Mouse (Mus musculus): ENCODE measurements around the gene Celsr3. TPM values are rescaled to one million over a fixed set of nuclear protein-coding genes. Genes with fewer than 3 reads are reported as not detected.

Celsr3 gene
- total RNA-seq, 2 experiments from 2014 or later, result 65.1 to 75.0 TPM

DNA sequence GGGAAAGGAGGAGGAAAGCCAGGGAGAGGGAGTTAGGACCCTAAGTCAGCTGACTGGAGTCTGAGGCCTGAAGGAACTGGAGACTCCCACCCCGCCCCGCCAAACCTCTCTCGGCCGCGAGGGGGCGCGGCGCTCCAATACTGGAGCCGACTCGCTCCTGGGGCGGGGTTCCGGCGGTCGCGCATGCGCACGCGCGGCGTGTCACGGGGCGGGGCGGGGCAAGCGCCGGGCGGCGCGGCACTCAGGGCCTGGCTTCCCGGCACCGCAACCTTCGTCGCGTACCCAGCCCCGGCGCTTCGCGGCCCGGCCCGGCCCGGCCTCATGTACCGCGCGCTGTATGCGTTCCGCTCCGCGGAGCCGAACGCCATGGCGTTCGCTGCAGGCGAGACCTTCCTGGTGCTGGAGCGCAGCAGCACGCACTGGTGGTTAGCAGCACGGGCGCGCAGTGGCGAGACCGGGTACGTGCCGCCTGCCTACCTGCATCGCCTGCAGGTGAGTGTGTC is 17.9 kb upstream of the Celsr3 start, which contains the start of gene Nckipsd:
TSS of gene Nckipsd (plus strand) at position 206 of the 503 bp plus-strand sequence.
- intact Hi-C loops (cut with DNase I), result no loop called here
- DNase-seq (ENCODE audit: extremely low spot score in 1 of 2, low spot score in 2 of 2), result peak; percentile 94 to 98
- H3K27ac ChIP-seq, result peak within 1 kb of the TSS; percentile 89

GRCm38 (mm10) chr9:108809188-108809587 is 16.9 kb upstream of the Celsr3 start:
- intact Hi-C loops (cut with DNase I), result no loop called here
- H3K27ac ChIP-seq, result peak overlapping the region; percentile 89
- TF ChIP-seq CTCF (IDR thresholded peaks at IDR 0.05), result no peak
- no peak for DNase-seq (ENCODE audit: extremely low spot score in 1 of 2, low spot score in 2 of 2)
- H3K4me3 ChIP-seq, result peak overlapping the region; percentile 99

More for the DNA sequence above, 17.9 kb upstream of the Celsr3 start, which contains the start of gene Nckipsd:
- TF ChIP-seq CTCF (IDR thresholded peaks at IDR 0.05), result peak; percentile 94
- H3K4me3 ChIP-seq, result peak within 1 kb of the TSS; percentile 99

DNA sequence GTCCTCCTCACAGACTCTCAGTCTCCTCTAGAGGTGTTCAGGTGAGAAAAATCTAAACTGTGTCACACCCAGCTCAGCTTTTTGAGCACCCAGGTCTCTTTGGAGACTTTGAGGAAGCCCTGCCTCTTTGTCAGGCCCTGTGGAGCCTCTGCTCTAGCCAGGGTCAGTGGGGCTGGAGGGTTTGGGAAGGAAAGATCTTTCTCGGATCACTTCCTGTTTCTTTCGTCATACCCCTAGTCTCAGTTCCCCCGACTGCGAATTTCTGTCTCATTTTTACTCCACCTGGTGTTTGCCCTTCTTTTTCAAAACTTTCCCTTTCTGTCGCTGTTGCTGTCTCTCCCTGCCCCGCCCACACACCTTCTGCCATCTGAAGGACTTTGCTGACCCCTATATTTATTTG is 16.4 kb upstream of the Celsr3 start:
- H3K27ac ChIP-seq, result peak overlapping the region; percentile 4; the same call in 1 of the 2 replicates
- no peak for DNase-seq (ENCODE audit: extremely low spot score in 1 of 2, low spot score in 2 of 2)
- TF ChIP-seq CTCF (IDR thresholded peaks at IDR 0.05), result no peak
- intact Hi-C loops (cut with DNase I), result no loop called here
- H3K4me3 ChIP-seq, result peak overlapping the region; percentile 99

- intact Hi-C loops (cut with DNase I), result no loop called here
- DNase-seq (ENCODE audit: extremely low spot score in 1 of 2, low spot score in 2 of 2), result no peak
- TF ChIP-seq CTCF (IDR thresholded peaks at IDR 0.05), result no peak
- Histone ChIP-seq H3K4me3 (no peak overlapping the region), H3K27ac (no peak overlapping the region)
These were observed 15.6 kb upstream of the Celsr3 start for GRCm38 (mm10) chr9:108810516-108810915.

DNA sequence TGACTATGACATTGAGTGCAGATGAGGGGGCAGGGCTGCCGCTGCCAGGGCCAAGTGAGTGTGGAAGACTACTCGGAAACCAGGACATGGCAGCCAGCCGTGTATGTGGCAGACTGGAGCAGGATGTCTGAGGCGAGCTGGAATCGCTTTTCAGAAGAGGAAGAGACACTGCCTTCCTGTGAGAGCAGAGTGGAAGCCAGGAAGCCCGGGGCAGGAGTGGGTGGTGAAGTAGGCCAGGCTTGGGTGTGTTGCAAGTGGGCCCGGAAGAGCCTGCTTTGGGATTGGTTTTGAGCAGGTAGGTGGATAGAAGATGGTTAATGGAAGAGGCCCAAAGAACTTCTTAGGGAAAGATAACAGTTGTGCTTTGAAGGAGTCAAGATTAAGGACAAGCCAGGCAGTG is 10.6 kb upstream of the Celsr3 start:
- intact Hi-C loops (cut with DNase I), result no loop called here
- no peak for TF ChIP-seq CTCF (IDR thresholded peaks at IDR 0.05)
- Histone ChIP-seq H3K27ac (no peak overlapping the region), H3K4me3 (no peak overlapping the region)
- DNase-seq (ENCODE audit: extremely low spot score in 1 of 2, low spot score in 2 of 2), result no peak

GRCm38 (mm10) chr9:108819495-108819894 is 6.6 kb upstream of the Celsr3 start:
- peak; percentile 76 for TF ChIP-seq CTCF (IDR thresholded peaks at IDR 0.05)
- H3K4me3 ChIP-seq, result no peak overlapping the region
- peak in 1 of 2 experiments; percentile 59 for DNase-seq (ENCODE audit: extremely low spot score in 1 of 2, low spot score in 2 of 2)
- intact Hi-C loops (cut with DNase I), result loop anchor here (1.0 kb wide), 1 partner anchor 66 kb away; no protein-coding TSS in a partner anchor
- no peak overlapping the region for H3K27ac ChIP-seq

DNA sequence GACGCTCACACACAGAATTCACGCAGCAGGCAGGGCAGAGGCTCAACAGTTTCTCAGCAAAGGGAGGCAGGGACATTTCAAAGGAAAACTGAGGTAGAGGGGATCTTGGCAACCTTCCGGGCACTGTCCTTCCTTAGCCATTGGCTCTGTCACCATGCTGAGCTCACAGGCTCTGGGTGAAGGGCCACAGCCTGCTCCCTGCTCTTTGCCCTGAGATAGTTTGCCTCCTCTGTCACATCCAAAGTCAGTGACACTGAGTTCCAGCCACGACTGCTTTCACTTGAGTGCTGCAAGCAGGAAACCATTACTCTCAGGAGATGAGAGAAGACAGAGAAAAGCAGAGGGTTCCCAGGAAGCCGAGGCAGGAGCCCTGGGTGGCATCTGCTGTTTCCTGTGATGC is 6.0 kb upstream of the Celsr3 start:
- no peak for TF ChIP-seq CTCF (IDR thresholded peaks at IDR 0.05)
- intact Hi-C loops (cut with DNase I), result no loop called here
- H3K4me3 ChIP-seq, result no peak overlapping the region
- no peak overlapping the region for H3K27ac ChIP-seq
- DNase-seq (ENCODE audit: extremely low spot score in 1 of 2, low spot score in 2 of 2), result no peak

DNA sequence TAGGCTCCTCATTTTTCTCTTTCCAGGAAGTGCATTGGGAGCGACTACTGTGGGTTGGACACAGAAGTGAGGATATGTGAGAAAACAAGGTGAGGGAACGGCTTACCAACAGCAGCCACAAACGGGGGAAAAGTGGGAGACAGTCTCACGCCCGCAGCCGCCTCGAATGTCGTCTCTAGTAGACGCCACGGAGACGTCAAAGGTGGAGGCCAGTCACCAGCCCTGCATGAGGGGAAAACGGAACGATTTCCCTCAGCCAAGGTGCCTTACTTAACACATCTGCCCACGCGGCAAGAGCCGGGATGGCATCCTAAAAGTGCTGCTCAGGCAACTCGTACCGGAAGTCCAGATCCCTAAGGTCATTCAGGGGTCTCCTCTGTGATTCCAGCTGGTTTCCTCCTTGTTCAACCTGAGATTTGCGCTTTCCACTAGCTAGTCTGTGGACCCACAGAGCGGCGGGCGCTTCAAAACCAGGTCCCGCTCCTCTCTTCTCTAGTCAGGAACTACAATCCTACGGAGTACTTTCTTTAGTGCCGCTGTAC is 1.9 kb upstream of the Celsr3 start:
- no peak; the same call in 1 of the 2 replicates for TF ChIP-seq CTCF (IDR thresholded peaks at IDR 0.05)

GRCm38 (mm10) chr9:108824755-108825413 is 1.2 kb upstream of the Celsr3 start:
- DNase-seq (ENCODE audit: extremely low spot score in 1 of 2, low spot score in 2 of 2), result peak; percentile 82
- Histone ChIP-seq H3K27ac (peak overlapping the region; percentile 82), H3K4me3 (peak overlapping the region; percentile 62)
- TF ChIP-seq CTCF (IDR thresholded peaks at IDR 0.05), result no peak
- intact Hi-C loops (cut with DNase I), result no loop called here

More for the DNA sequence above, 1.9 kb upstream of the Celsr3 start:
- Histone ChIP-seq H3K4me3 (peak overlapping the region; percentile 62), H3K27ac (peak overlapping the region; percentile 82)
- intact Hi-C loops (cut with DNase I), result no loop called here
- DNase-seq (ENCODE audit: extremely low spot score in 1 of 2, low spot score in 2 of 2), result peak in 1 of 2 experiments; percentile 32

DNA sequence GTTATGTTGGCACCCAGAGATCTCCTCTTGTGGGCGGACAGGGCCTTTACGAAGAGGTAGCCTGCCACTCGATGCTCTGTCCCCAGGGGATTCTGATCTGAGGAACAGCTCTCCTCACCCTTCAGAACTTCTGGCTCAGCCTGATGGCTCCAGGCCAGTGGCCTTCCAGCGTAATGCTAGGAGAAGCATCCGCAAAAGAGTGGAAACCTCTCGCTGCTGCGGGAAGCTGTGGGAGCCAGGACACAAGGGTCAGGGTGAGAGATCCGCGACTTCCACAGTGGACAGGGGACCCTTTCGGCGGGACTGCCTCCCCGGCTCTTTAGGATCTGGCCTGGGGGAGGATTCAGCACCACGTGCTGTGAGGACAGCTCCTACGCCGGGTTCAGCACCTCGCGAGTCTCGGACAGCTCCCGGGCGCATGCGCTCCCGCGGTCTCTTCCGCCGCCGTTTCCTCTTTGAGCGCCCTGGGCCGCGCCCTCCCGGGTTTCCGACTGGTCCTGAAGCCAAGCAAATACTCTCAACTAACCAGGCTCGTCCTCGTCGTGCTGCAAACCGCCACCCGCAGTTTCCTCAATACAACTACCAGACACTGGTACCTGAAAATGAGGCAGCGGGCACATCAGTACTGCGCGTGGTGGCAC is 700 bp downstream of the Celsr3 start:
- intact Hi-C loops (cut with DNase I), result no loop called here
- TF ChIP-seq CTCF (IDR thresholded peaks at IDR 0.05), result no peak
- DNase-seq (ENCODE audit: extremely low spot score in 1 of 2, low spot score in 2 of 2), result peak; percentile 69 to 74
- peak overlapping the region; percentile 82 for H3K27ac ChIP-seq
- peak overlapping the region; percentile 62 for H3K4me3 ChIP-seq

- Histone ChIP-seq H3K27ac (no peak overlapping the region), H3K4me3 (peak overlapping the region; percentile 62)
- TF ChIP-seq CTCF (IDR thresholded peaks at IDR 0.05), result no peak; the same call in 1 of the 2 replicates
- DNase-seq (ENCODE audit: extremely low spot score in 1 of 2, low spot score in 2 of 2), result no peak
- intact Hi-C loops (cut with DNase I), result no loop called here
These were observed 1.3 kb downstream of the Celsr3 start for GRCm38 (mm10) chr9:108827454-108827853.

DNA sequence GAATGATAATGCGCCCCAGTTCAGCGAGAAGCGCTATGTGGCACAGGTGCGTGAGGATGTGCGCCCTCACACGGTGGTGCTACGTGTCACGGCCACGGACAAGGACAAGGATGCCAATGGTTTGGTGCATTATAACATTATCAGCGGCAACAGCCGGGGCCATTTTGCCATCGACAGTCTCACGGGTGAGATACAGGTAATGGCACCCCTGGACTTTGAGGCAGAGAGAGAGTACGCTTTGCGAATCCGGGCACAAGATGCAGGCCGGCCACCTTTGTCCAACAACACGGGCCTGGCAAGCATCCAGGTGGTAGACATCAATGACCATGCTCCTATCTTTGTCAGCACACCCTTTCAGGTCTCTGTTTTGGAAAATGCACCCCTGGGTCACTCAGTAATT is 1.8 kb downstream of the Celsr3 start:
- no peak for DNase-seq (ENCODE audit: extremely low spot score in 1 of 2, low spot score in 2 of 2)
- Histone ChIP-seq H3K4me3 (no peak overlapping the region), H3K27ac (no peak overlapping the region)
- intact Hi-C loops (cut with DNase I), result no loop called here
- TF ChIP-seq CTCF (IDR thresholded peaks at IDR 0.05), result no peak

Measured in left cerebral cortex, adult 2 months (tissue).